Mouse (Mus musculus) c-Kit-positive CD71-negative TER-119-negative erythroid progenitor cells, embryonic 14.5 days (primary cell): ENCODE results near the gene Cracr2a.

Experiments
- DNase-seq: peaks from one replicate; pipeline ENCODE4 v3.0.0-alpha.2; 2013; ENCODE audit warnings: low read depth

Gene Cracr2a

GRCm38 (mm10) chr6:127565951-127566732 lies 5.0 kb downstream of the Cracr2a start:
- DNase-seq, result peak; percentile 33

GRCm38 (mm10) chr6:127571849-127572550 lies 10.9 kb downstream of the Cracr2a start:
- DNase-seq, result no peak

- no peak for DNase-seq
Observed at GRCm38 (mm10) chr6:127573779-127574463, 12.8 kb downstream of the Cracr2a start.

GRCm38 (mm10) chr6:127575194-127575593 lies 14.1 kb downstream of the Cracr2a start:
- DNase-seq, result no peak

GRCm38 (mm10) chr6:127577688-127578087 lies 16.6 kb downstream of the Cracr2a start:
- DNase-seq, result no peak

- DNase-seq, result no peak
Observed at GRCm38 (mm10) chr6:127578316-127578715, 17.2 kb downstream of the Cracr2a start.

- DNase-seq, result no peak
Observed at GRCm38 (mm10) chr6:127578810-127579209, 17.7 kb downstream of the Cracr2a start.

- no peak for DNase-seq
Observed at GRCm38 (mm10) chr6:127581915-127582314, 20.8 kb downstream of the Cracr2a start.

- peak; percentile 80 for DNase-seq
Observed at GRCm38 (mm10) chr6:127582391-127583176, 21.4 kb downstream of the Cracr2a start.

- DNase-seq, result no peak
Observed at GRCm38 (mm10) chr6:127591467-127591866, 30.3 kb downstream of the Cracr2a start.

GRCm38 (mm10) chr6:127593487-127593886 lies 32.3 kb downstream of the Cracr2a start:
- DNase-seq, result no peak

GRCm38 (mm10) chr6:127599280-127599679 lies 38.1 kb downstream of the Cracr2a start:
- DNase-seq, result no peak

GRCm38 (mm10) chr6:127605067-127606025 lies 44.2 kb downstream of the Cracr2a start:
- no peak for DNase-seq

GRCm38 (mm10) chr6:127609673-127610072 lies 48.5 kb downstream of the Cracr2a start:
- no peak for DNase-seq

GRCm38 (mm10) chr6:127611216-127611615 lies 50.1 kb downstream of the Cracr2a start:
- no peak for DNase-seq

GRCm38 (mm10) chr6:127614083-127614984 lies 53.2 kb downstream of the Cracr2a start:
- no peak for DNase-seq

GRCm38 (mm10) chr6:127616623-127617022 lies 55.5 kb downstream of the Cracr2a start:
- DNase-seq, result no peak

GRCm38 (mm10) chr6:127617258-127618025 lies 56.3 kb downstream of the Cracr2a start:
- DNase-seq, result peak; percentile 25

GRCm38 (mm10) chr6:127618686-127619085 lies 57.5 kb downstream of the Cracr2a start:
- no peak for DNase-seq
